Mouse (Mus musculus): ENCODE data around the gene Rapgef4.

- TF ChIP-seq POLR2A (IDR thresholded peaks at IDR 0.05; ENCODE audit: low read depth, low read length): no peak
- TF ChIP-seq CTCF (IDR thresholded peaks at IDR 0.05; ENCODE audit: extremely low read depth, insufficient read depth, insufficient read length, insufficient replicate concordance): no peak
Observed at GRCm38 (mm10) chr2:72094038-72094437, 113.0 kb downstream of the Rapgef4 start.

All from spleen, adult 2 months (tissue).